Mouse (Mus musculus) E14TG2a.4 (cell line): ENCODE results near the gene Prdx5.

Experiments
- CTCF ChIP-seq: conservative IDR thresholded peaks from 2 replicates; pipeline ENCODE4 v1.5.1; 2014; ENCODE audit warnings: low read length
- POU5F1 ChIP-seq: IDR thresholded peaks from 2 replicates; pipeline ENCODE4 v1.6.1; 2014; ENCODE audit warnings: low read length, borderline replicate concordance

- no peak for TF ChIP-seq CTCF
- no peak for TF ChIP-seq POU5F1
Observed at GRCm38 (mm10) chr19:6877965-6878364, 31.9 kb downstream of the Prdx5 start.
